In genomic region chr13:113819006-113819405, GRCm38 (mm10) we compare ENCODE assay signal across 28 mouse cellular contexts. TPM values are rescaled to one million over a fixed set of nuclear protein-coding genes. Genes with fewer than 3 reads are reported as not detected.
"Had no signal": no experiment of that assay in that cellular context is flagged by ENCODE, and none has a peak within 500 bp of the region (broad histone marks: within the 10 kb centered on the region; RNA-seq: fewer than 3 reads in every experiment).

No protein-coding gene starts in this region.

- H3K4me3 ChIP-seq: embryonic facial prominence, embryonic 10.5 days; embryonic facial prominence, embryonic 12.5 days; embryonic facial prominence, embryonic 13.5 days; embryonic facial prominence, embryonic 15.5 days; erythroblast, embryonic 14.5 days; forebrain, embryonic 10.5 days; forebrain, embryonic 12.5 days; forebrain, embryonic 13.5 days; forebrain, embryonic 15.5 days; gastrocnemius, adult 2 months; heart, adult 2 months had no signal

- H3K36me3 ChIP-seq: embryonic facial prominence, embryonic 10.5 days; embryonic facial prominence, embryonic 12.5 days; embryonic facial prominence, embryonic 13.5 days; embryonic facial prominence, embryonic 15.5 days; forebrain, embryonic 12.5 days; forebrain, embryonic 15.5 days had no signal

- H3K4me2 ChIP-seq: embryonic facial prominence, embryonic 12.5 days; embryonic facial prominence, embryonic 13.5 days; embryonic facial prominence, embryonic 15.5 days; forebrain, embryonic 12.5 days; forebrain, embryonic 13.5 days; forebrain, embryonic 15.5 days had no signal

- ATAC-seq: forebrain, embryonic 13.5 days; forebrain, embryonic 14.5 days; forebrain, embryonic 15.5 days; forebrain, embryonic 16.5 days; forebrain, postnatal 0 days had no signal

- DNase-seq: cerebellum, adult 2 months; cerebellum, adult 8-10 months; cerebellum, adult 9-10 months; cerebellum, adult 9-11 months; cerebellum, postnatal 10 days; cerebellum, postnatal 14 days; cerebellum, postnatal 25 days; cerebellum, postnatal 36 days; embryo, embryonic 11 days; forebrain, postnatal 0 days; gastrocnemius, adult 2 months; gastrocnemius, postnatal 10 days; gastrocnemius, postnatal 14 days; gastrocnemius, postnatal 25 days; gastrocnemius, postnatal 36 days; heart, adult 18-20 months; heart, adult 2 months had no signal

- H3K27ac ChIP-seq: embryonic facial prominence, embryonic 10.5 days; embryonic facial prominence, embryonic 12.5 days; embryonic facial prominence, embryonic 13.5 days; embryonic facial prominence, embryonic 15.5 days; forebrain, embryonic 10.5 days; forebrain, embryonic 12.5 days; forebrain, embryonic 13.5 days; forebrain, embryonic 15.5 days; gastrocnemius, adult 2 months; heart, adult 2 months had no signal

- H3K9ac ChIP-seq: embryonic facial prominence, embryonic 12.5 days; embryonic facial prominence, embryonic 13.5 days; embryonic facial prominence, embryonic 15.5 days; forebrain, embryonic 12.5 days; forebrain, embryonic 13.5 days; forebrain, embryonic 15.5 days; forebrain, postnatal 0 days had no signal

- H3K27me3 ChIP-seq: embryonic facial prominence, embryonic 12.5 days; embryonic facial prominence, embryonic 13.5 days; embryonic facial prominence, embryonic 15.5 days; forebrain, embryonic 12.5 days; forebrain, embryonic 13.5 days; forebrain, embryonic 15.5 days had no signal

- H3K9me3 ChIP-seq: embryonic facial prominence, embryonic 10.5 days; embryonic facial prominence, embryonic 12.5 days; embryonic facial prominence, embryonic 13.5 days; embryonic facial prominence, embryonic 15.5 days; forebrain, embryonic 10.5 days; forebrain, embryonic 12.5 days; forebrain, embryonic 13.5 days; forebrain, embryonic 15.5 days had no signal

RNA-seq across cellular contexts. Expression of gene Arl15, which starts 24.7 kb away (rescaled TPM):
- polyA plus RNA-seq: erythroblast, embryonic 14.5 days had no signal
